Mouse (Mus musculus) MEL (cell line): ENCODE results near the gene Crtap. TPM values are rescaled to one million over a fixed set of nuclear protein-coding genes. Genes with fewer than 3 reads are reported as not detected.

Experiments
- DNase-seq: peaks from one replicate; pipeline ENCODE4 v3.0.0; 2011; ENCODE audit warnings: low read depth, low spot score
- H3K27ac ChIP-seq: 2 replicates; pipeline ENCODE4 v1.5.1; 2012; ENCODE audit warnings: low read depth, mild to moderate bottlenecking, control low read depth, low read length, moderate library complexity; ENCODE audit not compliant: control insufficient read depth
- H3K27me3 ChIP-seq, 2 experiments: fragments of 150-350 bp in 1 of 2; sonication (generic) in 1 of 2; 2 replicates each; pipeline ENCODE4 v1.6.1; 2012; ENCODE audit warnings: low read length in 2 of 2, mild to moderate bottlenecking in 2 of 2, improper control_type of control experiment in 1 of 2, moderate library complexity in 1 of 2; ENCODE audit not compliant: insufficient read depth in 2 of 2, control insufficient read depth in 1 of 2
- H3K36me3 ChIP-seq, 2 experiments: 2 replicates each; pipeline ENCODE4 v1.6.1; 2012 to 2014; ENCODE audit warnings: low read length in 2 of 2, improper control_type of control experiment in 1 of 2, inconsistent platforms in 1 of 2, mild to moderate bottlenecking in 1 of 2; ENCODE audit not compliant: insufficient read depth in 2 of 2, control insufficient read depth in 1 of 2
- H3K4me1 ChIP-seq, 2 experiments: fragments of 150-350 bp in 1 of 2; sonication (generic) in 1 of 2; 2 replicates each; pipeline ENCODE4 v1.6.1; 2012; ENCODE audit warnings: low read length in 2 of 2, improper control_type of control experiment in 1 of 2, mild to moderate bottlenecking in 1 of 2; ENCODE audit not compliant: insufficient read depth in 2 of 2, control insufficient read depth in 1 of 2
- H3K4me3 ChIP-seq, 2 experiments: fragments of 150-350 bp in 1 of 2; sonication (generic) in 1 of 2; 2 replicates each; pipeline ENCODE4 v1.5.1; 2012; ENCODE audit warnings: low read depth in 2 of 2, low read length in 2 of 2, mild to moderate bottlenecking in 2 of 2, moderate library complexity in 2 of 2, control low read depth in 1 of 2, improper control_type of control experiment in 1 of 2; ENCODE audit not compliant: control insufficient read depth in 1 of 2, insufficient read depth in 1 of 2
- H3K79me2 ChIP-seq: 2 replicates; pipeline ENCODE4 v1.6.1; 2012; ENCODE audit warnings: mild to moderate bottlenecking, low read length, moderate library complexity; ENCODE audit not compliant: control insufficient read depth, poor library complexity, insufficient read depth
- H3K9ac ChIP-seq: 2 replicates; pipeline ENCODE4 v1.6.1; 2012; ENCODE audit warnings: low read depth, mild to moderate bottlenecking, control low read depth, low read length, moderate library complexity; ENCODE audit not compliant: control insufficient read depth, poor library complexity, severe bottlenecking
- H3K9me3 ChIP-seq: fragments of 150-350 bp; sonication (generic); replicated peaks from 2 replicates; pipeline ENCODE4 v1.6.1; 2012; ENCODE audit warnings: mild to moderate bottlenecking, low read length, improper control_type of control experiment, moderate library complexity; ENCODE audit not compliant: insufficient read depth
- BHLHE40 ChIP-seq: IDR thresholded peaks from 2 replicates; pipeline ENCODE4 v1.6.1; 2012; ENCODE audit warnings: low read depth, mild to moderate bottlenecking, inconsistent platforms, low read length, improper control_type of control experiment, borderline replicate concordance
- CHD1 ChIP-seq: IDR thresholded peaks from 2 replicates; pipeline ENCODE4 v1.6.1; 2012; ENCODE audit warnings: low read depth, mild to moderate bottlenecking, inconsistent platforms, low read length, improper control_type of control experiment
- CHD2 ChIP-seq: IDR thresholded peaks from 2 replicates; pipeline ENCODE4 v1.6.1; 2011; ENCODE audit warnings: low read length, improper control_type of control experiment
- CTCF ChIP-seq, 3 experiments: IDR thresholded peaks in 2 of 3; conservative IDR thresholded peaks in 1 of 3; 2 replicates each; pipeline ENCODE4 v1.5.1; 2011 to 2012; ENCODE audit warnings: low read length in 3 of 3, low read depth in 2 of 3, mild to moderate bottlenecking in 2 of 3, improper control_type of control experiment in 1 of 3, inconsistent platforms in 1 of 3, mixed read lengths in 1 of 3, moderate library complexity in 1 of 3; ENCODE audit not compliant: control insufficient read depth in 1 of 3, insufficient read depth in 1 of 3, poor library complexity in 1 of 3, severe bottlenecking in 1 of 3
- E2F4 ChIP-seq: IDR thresholded peaks from 2 replicates; pipeline ENCODE4 v1.6.1; 2011; ENCODE audit warnings: low read depth, low read length, improper control_type of control experiment, borderline replicate concordance
- ELF1 ChIP-seq: IDR thresholded peaks from 2 replicates; pipeline ENCODE4 v1.6.1; 2014; ENCODE audit warnings: low read depth, mild to moderate bottlenecking, inconsistent platforms, low read length, improper control_type of control experiment, moderate library complexity
- EP300 ChIP-seq, 2 experiments: IDR thresholded peaks; 2 replicates each; pipeline ENCODE4 v1.6.1; 2011; ENCODE audit warnings: improper control_type of control experiment in 2 of 2, low read length in 2 of 2, low read depth in 1 of 2, mild to moderate bottlenecking in 1 of 2
- ETS1 ChIP-seq: IDR thresholded peaks from 2 replicates; pipeline ENCODE4 v1.6.1; 2012; ENCODE audit warnings: low read depth, mild to moderate bottlenecking, inconsistent platforms, low read length, improper control_type of control experiment, moderate library complexity
- GABPA ChIP-seq: IDR thresholded peaks from 2 replicates; pipeline ENCODE4 v1.6.1; 2012; ENCODE audit warnings: low read depth, mild to moderate bottlenecking, inconsistent platforms, low read length, improper control_type of control experiment, moderate library complexity
- GATA1 ChIP-seq: IDR thresholded peaks from 2 replicates; pipeline ENCODE4 v1.6.1; 2011; ENCODE audit warnings: low read depth, low read length, improper control_type of control experiment
- HCFC1 ChIP-seq: IDR thresholded peaks from 2 replicates; pipeline ENCODE4 v1.6.1; 2012; ENCODE audit warnings: low read depth, mild to moderate bottlenecking, inconsistent platforms, low read length, improper control_type of control experiment, moderate library complexity
- JUND ChIP-seq: IDR thresholded peaks from 2 replicates; pipeline ENCODE4 v1.6.1; 2011; ENCODE audit warnings: low read depth, mild to moderate bottlenecking, improper control_type of control experiment, low read length
- KAT2A ChIP-seq: conservative IDR thresholded peaks from 2 replicates; pipeline ENCODE4 v1.6.1; 2012; ENCODE audit warnings: low read depth, low read length, improper control_type of control experiment, inconsistent platforms
- MAFK ChIP-seq: IDR thresholded peaks from 2 replicates; pipeline ENCODE4 v1.6.1; 2011; ENCODE audit warnings: low read depth, mild to moderate bottlenecking, low read length, improper control_type of control experiment, borderline replicate concordance
- MAX ChIP-seq: IDR thresholded peaks from 2 replicates; pipeline ENCODE4 v1.6.1; 2011; ENCODE audit warnings: low read length, improper control_type of control experiment
- MAZ ChIP-seq: IDR thresholded peaks from 2 replicates; pipeline ENCODE4 v1.6.1; 2012; ENCODE audit warnings: low read depth, mild to moderate bottlenecking, inconsistent platforms, low read length, improper control_type of control experiment
- MEF2A ChIP-seq: IDR thresholded peaks from 2 replicates; pipeline ENCODE4 v1.6.1; 2014; ENCODE audit warnings: low read depth, mild to moderate bottlenecking, inconsistent platforms, low read length, improper control_type of control experiment; ENCODE audit not compliant: poor library complexity, insufficient replicate concordance, severe bottlenecking; ENCODE audit errors: extremely low read depth
- MXI1 ChIP-seq: IDR thresholded peaks from 2 replicates; pipeline ENCODE4 v1.6.1; 2011; ENCODE audit warnings: mild to moderate bottlenecking, low read depth, low read length, improper control_type of control experiment
- MYC ChIP-seq: IDR thresholded peaks from 2 replicates; pipeline ENCODE4 v1.6.1; 2011; ENCODE audit warnings: low read depth, mild to moderate bottlenecking, low read length, improper control_type of control experiment, moderate library complexity
- NELFE ChIP-seq: IDR thresholded peaks from 2 replicates; pipeline ENCODE4 v1.6.1; 2011; ENCODE audit warnings: low read depth, low read length, improper control_type of control experiment
- NRF1 ChIP-seq: IDR thresholded peaks from 2 replicates; pipeline ENCODE4 v1.6.1; 2014; ENCODE audit warnings: low read depth, mild to moderate bottlenecking, inconsistent platforms, low read length, improper control_type of control experiment, moderate library complexity; ENCODE audit not compliant: poor library complexity, insufficient read depth, severe bottlenecking
- POLR2A ChIP-seq, 2 experiments: IDR thresholded peaks; 2 replicates each; pipeline ENCODE4 v1.6.1; 2011 to 2012; ENCODE audit warnings: low read length in 2 of 2, mild to moderate bottlenecking in 2 of 2, control low read depth in 1 of 2, improper control_type of control experiment in 1 of 2, low read depth in 1 of 2, moderate library complexity in 1 of 2; ENCODE audit not compliant: control insufficient read depth in 1 of 2, insufficient read depth in 1 of 2, poor library complexity in 1 of 2
- POLR2AphosphoS2 ChIP-seq: IDR thresholded peaks from 2 replicates; pipeline ENCODE4 v1.6.1; 2011; ENCODE audit warnings: low read length, improper control_type of control experiment
- POLR2AphosphoS5 ChIP-seq: IDR thresholded peaks from 2 replicates; pipeline ENCODE4 v1.6.1; 2012; ENCODE audit warnings: low read depth, borderline replicate concordance, mild to moderate bottlenecking, inconsistent platforms, low read length, moderate library complexity, mixed read lengths
- RAD21 ChIP-seq: IDR thresholded peaks from 2 replicates; pipeline ENCODE4 v1.6.1; 2011; ENCODE audit warnings: mild to moderate bottlenecking, low read depth, low read length, improper control_type of control experiment
- RCOR1 ChIP-seq: IDR thresholded peaks from 2 replicates; pipeline ENCODE4 v1.6.1; 2012; ENCODE audit warnings: low read depth, mild to moderate bottlenecking, inconsistent platforms, low read length, improper control_type of control experiment
- SIN3A ChIP-seq: IDR thresholded peaks from 2 replicates; pipeline ENCODE4 v1.6.1; 2012; ENCODE audit warnings: low read length, improper control_type of control experiment, inconsistent platforms
- SMC3 ChIP-seq: IDR thresholded peaks from 2 replicates; pipeline ENCODE4 v1.6.1; 2011; ENCODE audit warnings: low read depth, low read length, improper control_type of control experiment
- TAL1 ChIP-seq: IDR thresholded peaks from 2 replicates; pipeline ENCODE4 v1.6.1; 2012; ENCODE audit warnings: mild to moderate bottlenecking, inconsistent platforms, low read length, moderate library complexity, mixed read lengths
- TCF12 ChIP-seq: IDR thresholded peaks from 2 replicates; pipeline ENCODE4 v1.6.1; 2014; ENCODE audit warnings: low read depth, mild to moderate bottlenecking, inconsistent platforms, low read length, improper control_type of control experiment, moderate library complexity
- UBTF ChIP-seq: IDR thresholded peaks from 2 replicates; pipeline ENCODE4 v1.6.1; 2012; ENCODE audit warnings: low read depth, mild to moderate bottlenecking, inconsistent platforms, low read length, improper control_type of control experiment, moderate library complexity, borderline replicate concordance; ENCODE audit not compliant: insufficient read depth
- USF1 ChIP-seq: IDR thresholded peaks from 2 replicates; pipeline ENCODE4 v1.6.1; 2014; ENCODE audit warnings: low read depth, mild to moderate bottlenecking, inconsistent platforms, low read length, improper control_type of control experiment, moderate library complexity
- USF2 ChIP-seq, 2 experiments: IDR thresholded peaks; 2 replicates each; pipeline ENCODE4 v1.6.1; 2011 to 2012; ENCODE audit warnings: improper control_type of control experiment in 2 of 2, low read length in 2 of 2, borderline replicate concordance in 1 of 2, inconsistent platforms in 1 of 2, low read depth in 1 of 2, mild to moderate bottlenecking in 1 of 2; ENCODE audit not compliant: insufficient read depth in 1 of 2
- ZC3H11A ChIP-seq: IDR thresholded peaks from 2 replicates; pipeline ENCODE4 v1.6.1; 2012; ENCODE audit warnings: low read depth, mild to moderate bottlenecking, inconsistent platforms, low read length, improper control_type of control experiment
- ZKSCAN1 ChIP-seq: IDR thresholded peaks from 2 replicates; pipeline ENCODE4 v1.6.1; 2012; ENCODE audit warnings: low read depth, mild to moderate bottlenecking, inconsistent platforms, low read length, improper control_type of control experiment, moderate library complexity
- ZMIZ1 ChIP-seq: IDR thresholded peaks from 2 replicates; pipeline ENCODE4 v1.6.1; 2012; ENCODE audit warnings: low read depth, mild to moderate bottlenecking, inconsistent platforms, low read length, improper control_type of control experiment, moderate library complexity
- ZNF384 ChIP-seq: IDR thresholded peaks from 2 replicates; pipeline ENCODE4 v1.6.1; 2012; ENCODE audit warnings: low read depth, mild to moderate bottlenecking, inconsistent platforms, low read length, improper control_type of control experiment
- polyA plus RNA-seq, 2 experiments: library from polyadenylated mRNA; stranded (reverse) in 1 of 2; unstranded in 1 of 2; fragments of >175 nt in 1 of 2; fragments of >200 nt in 1 of 2; gene quantifications; 2 replicates each; pipeline versions ENCODE4 v1.2.1 to v1.2.4; 2012; ENCODE audit warnings: low replicate concordance in 2 of 2, low read depth in 1 of 2; ENCODE audit not compliant: insufficient read length in 2 of 2, insufficient read depth in 1 of 2, missing spikeins in 1 of 2
- total RNA-seq: library from RNA; depleted of rRNA; stranded (reverse); fragments of 300-350 nt; gene quantifications from 2 replicates; pipeline ENCODE4 v1.2.3, GENCODE M21; 2012

Crtap gene
- total and polyA plus RNA-seq, 3 experiments = 21.5 to 62.2 TPM; not detected in 1

- peak overlapping the region; percentile 66 for H3K27ac ChIP-seq
- TF ChIP-seq NELFE (peak; percentile 20), ZKSCAN1 (no peak), MEF2A (no peak), POLR2A (IDR thresholded peaks at IDR 0.05; ENCODE audit: control insufficient read depth in 1 of 2, insufficient read depth in 1 of 2, low read depth in 1 of 2, low read length in 2 of 2, poor library complexity in 1 of 2) (no peak; a peak in 1 of 4 replicates), KAT2A (no peak), USF1 (0 out of 2 replicates have a peak, but pooled peaks have one; percentile 10), BHLHE40 (no peak), USF2 (IDR thresholded peaks at IDR 0.05; ENCODE audit: borderline replicate concordance in 1 of 2, insufficient read depth in 1 of 2, low read depth in 1 of 2, low read length in 2 of 2) (no peak), UBTF (no peak), CHD2 (no peak), TCF12 (no peak), GABPA (no peak), MYC (peak; percentile 66; the same call in 1 of the 2 replicates), RAD21 (no peak), NRF1 (no peak), MAZ (no peak), JUND (no peak), CHD1 (no peak), HCFC1 (no peak), ZNF384 (no peak), TAL1 (no peak), EP300 (IDR thresholded peaks at IDR 0.05; ENCODE audit: low read depth in 1 of 2, low read length in 2 of 2) (peak in 1 of 2 experiments; percentile 53; a peak in 3 of 4 replicates), ETS1 (peak; percentile 81), MAFK (peak; percentile 85), GATA1 (peak; percentile 72), SMC3 (no peak), POLR2AphosphoS5 (no peak), POLR2AphosphoS2 (no peak), E2F4 (no peak), ELF1 (0 out of 2 replicates have a peak, but pooled peaks have one; percentile 16), CTCF (IDR thresholded peaks at IDR 0.05 in 2 of 3, conservative IDR thresholded peaks at IDR 0.05 in 1 of 3; ENCODE audit: control insufficient read depth in 1 of 3, insufficient read depth in 1 of 3, low read depth in 2 of 3, low read length in 3 of 3, poor library complexity in 1 of 3, severe bottlenecking in 1 of 3) (no peak), ZMIZ1 (no peak), MXI1 (no peak), MAX (0 out of 2 replicates have a peak, but pooled peaks have one; percentile 44), RCOR1 (0 out of 2 replicates have a peak, but pooled peaks have one; percentile 31), ZC3H11A (no peak), SIN3A (peak; percentile 74)
These were observed 4.2 kb upstream of the Crtap start for GRCm38 (mm10) chr9:114394677-114395076.

More at GRCm38 (mm10) chr9:114394677-114395076, 4.2 kb upstream of the Crtap start:
- Histone ChIP-seq H3K9ac (peak overlapping the region; percentile 52), H3K36me3 (peaks cover 0 to 18% of the 10 kb centered on the region in 2 experiments; a peak in 2 of 4 replicates), H3K4me3 (peak overlapping the region; percentile 29 to 47; a peak in 3 of 4 replicates), H3K9me3 (no peaks in the 10 kb centered on the region), H3K4me1 (peaks cover 10 to 21% of the 10 kb centered on the region in 2 experiments), H3K79me2 (peaks cover 6% of the 10 kb centered on the region), H3K27me3 (no peaks in the 10 kb centered on the region)
- DNase-seq = peak; percentile 56
